Mouse (Mus musculus) mammary gland, adult 2 months (tissue): ENCODE data around the gene Gm26657. TPM values are rescaled to one million over a fixed set of nuclear protein-coding genes. Genes with fewer than 3 reads are reported as not detected.

Experiments
- polyA plus RNA-seq: library from polyadenylated mRNA; depleted of rRNA; stranded (reverse); fragments of >200 nt; gene quantifications from 2 replicates; pipeline ENCODE4 v1.2.3, GENCODE M21; 2012; ENCODE audit warnings: low replicate concordance; rRNA removed

Gene Gm26657
- polyA plus RNA-seq: not detected in 2 replicates

GRCm38 (mm10) chr4:56740020-56740485 lies at the start of gene Gm26657:
TSS of gene Gm26657 (plus strand) at chr4:56740070.

DNA sequence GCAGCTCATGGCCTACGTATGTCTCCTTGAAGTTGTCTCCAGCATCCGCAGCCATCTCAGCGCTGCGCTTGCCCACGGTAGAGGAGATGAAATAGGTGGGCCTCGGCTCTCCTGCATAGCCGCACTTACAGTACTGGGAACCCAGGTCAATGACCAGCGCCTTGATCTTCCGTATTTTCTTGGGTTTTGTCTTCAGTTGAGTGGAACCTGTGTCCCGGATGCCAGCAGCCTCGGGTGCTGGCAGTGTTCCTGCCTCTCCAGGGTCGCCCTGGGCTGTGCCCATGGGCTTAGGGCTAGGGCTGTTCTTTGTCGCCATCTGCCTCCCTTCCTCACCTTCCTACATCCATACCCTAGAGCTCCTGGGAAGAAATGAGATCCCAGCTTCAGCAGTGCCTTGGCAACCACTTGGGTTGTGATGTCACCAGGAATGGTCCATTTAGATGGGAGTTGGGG lies 1.2 kb downstream of the Gm26657 start, which contains the start of gene Actl7b:
Gene Actl7b, minus strand, starts transcription at position 403 of the 453 bp plus-strand sequence.

GRCm38 (mm10) chr4:56743363-56744195 lies 3.7 kb downstream of the Gm26657 start, which contains the start of gene Actl7a:
TSS of gene Actl7a (plus strand) at chr4:56743413.

Other genes with a start within 250 kb of the Gm26657 start
- 0.10 and 0.26 TPM in 2 replicates for gene Actl7b, start 1.4 kb downstream of the Gm26657 start, polyA plus RNA-seq
- gene Actl7a, start 3.3 kb downstream of the Gm26657 start, polyA plus RNA-seq: not detected in 2 replicates
- gene Elp1, start 62.3 kb downstream of the Gm26657 start, polyA plus RNA-seq: 10.9 and 19.0 TPM in 2 replicates
- gene Fam206a, start 62.3 kb downstream of the Gm26657 start, polyA plus RNA-seq: 2.7 and 3.8 TPM in 2 replicates
- 6.8 and 8.2 TPM in 2 replicates for gene Ctnnal1, start 125.1 kb downstream of the Gm26657 start, polyA plus RNA-seq
- 13.4 and 21.6 TPM in 2 replicates for gene Tmem245, start 207.4 kb downstream of the Gm26657 start, polyA plus RNA-seq